Mouse (Mus musculus) c-Kit-positive CD71-negative TER-119-negative erythroid progenitor cells, embryonic 14.5 days (primary cell): Measurements from ENCODE around the gene Il1rn.
A peak's percentile ranks its signal among the peaks of the same experiment; 100 is the strongest.

ENCODE experiments used
- DNase-seq: peaks from one replicate; pipeline ENCODE4 v3.0.0-alpha.2; 2013; ENCODE audit warnings: low read depth

Gene Il1rn

DNA sequence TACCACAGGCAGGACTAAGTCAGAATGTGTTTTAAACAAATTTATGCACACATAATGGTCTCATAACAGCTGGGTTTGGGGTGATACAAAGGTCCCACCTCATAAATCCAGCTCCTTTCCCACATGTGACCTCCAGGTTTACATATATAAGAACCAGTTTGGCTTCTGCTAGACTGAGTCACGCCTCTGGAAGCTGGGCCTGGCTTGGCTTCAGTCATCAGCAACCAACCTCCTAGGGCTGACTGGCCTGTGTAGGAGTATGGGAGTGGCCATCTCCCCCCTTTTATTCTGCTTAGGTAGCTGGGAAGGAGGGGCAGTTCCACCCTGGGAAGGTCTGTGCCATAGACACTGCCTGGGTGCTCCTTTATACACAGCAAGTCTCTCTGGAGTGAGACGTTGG is at the start of gene Il1rn:
Gene Il1rn (plus strand): TSS at position 309 of the 400 bp plus-strand sequence.
- no peak for DNase-seq

DNA sequence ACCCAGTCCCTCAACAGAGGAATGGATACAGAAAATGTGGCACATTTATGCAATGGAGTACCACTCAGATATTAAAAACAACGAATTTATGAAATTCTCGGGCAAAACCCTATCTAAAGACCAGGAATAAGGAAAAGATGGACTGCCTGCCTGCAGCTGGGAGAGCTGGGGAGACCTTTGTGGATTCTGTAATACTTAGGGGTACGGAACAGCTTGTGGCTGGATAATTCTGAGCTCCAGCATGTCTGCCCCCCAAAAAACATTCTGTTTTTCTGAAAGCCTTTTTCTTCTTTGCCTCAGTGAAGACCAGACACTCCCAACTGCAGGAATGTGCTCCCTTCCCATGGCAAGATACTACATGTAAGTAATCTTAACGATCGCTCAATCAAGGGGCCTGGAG is 45.8 kb upstream of the Il1rn start, which contains the start of gene Il1f10:
Gene Il1f10 (plus strand): TSS at position 301 of the 400 bp plus-strand sequence.
- no peak for DNase-seq

DNA sequence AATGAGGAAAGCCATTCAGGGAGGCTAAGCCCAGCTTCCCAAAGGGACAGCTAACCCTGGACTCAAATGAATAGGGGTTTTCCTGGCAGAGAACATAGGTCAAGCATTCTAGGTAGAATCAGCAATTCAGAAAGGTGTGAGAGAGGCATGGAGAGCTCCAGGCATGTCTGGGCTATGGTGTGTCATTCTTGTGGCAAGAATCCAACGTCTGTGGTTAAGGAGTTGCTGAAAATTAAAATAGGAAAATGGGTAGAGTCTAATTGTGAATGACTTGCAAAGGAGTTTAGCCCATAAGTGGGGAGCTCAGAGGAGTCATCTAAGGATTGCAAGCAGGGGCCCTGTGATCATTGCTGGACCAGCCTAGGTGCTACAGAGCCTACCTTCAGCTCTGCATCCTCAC is 42.0 kb upstream of the Il1rn start:
- no peak for DNase-seq

- DNase-seq, result peak; percentile 56
Measured at GRCm38 (mm10) chr2:24296837-24297236, 39.8 kb upstream of the Il1rn start.

- peak; percentile 36 for DNase-seq
Measured at GRCm38 (mm10) chr2:24311302-24312001, 25.2 kb upstream of the Il1rn start.

DNA sequence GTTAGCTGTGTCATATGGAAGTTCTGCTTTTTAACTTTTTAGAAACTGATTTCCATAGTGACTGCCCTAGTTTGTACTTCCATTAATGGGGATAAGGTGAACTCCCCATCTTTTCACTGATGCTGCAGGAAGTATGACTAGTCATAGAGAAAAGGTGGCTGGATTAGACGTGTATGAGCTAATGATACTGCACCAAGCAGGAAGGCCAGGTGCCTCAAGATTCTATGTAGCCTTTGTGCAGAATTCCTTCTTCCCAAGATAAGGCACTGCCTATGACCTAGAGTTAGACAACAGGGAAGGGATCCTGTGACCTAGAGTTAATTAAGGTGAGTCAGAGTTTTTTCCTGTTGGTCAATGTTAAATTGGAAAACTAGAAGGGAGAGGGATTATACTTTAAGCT is 19.7 kb upstream of the Il1rn start:
- no peak for DNase-seq

DNA sequence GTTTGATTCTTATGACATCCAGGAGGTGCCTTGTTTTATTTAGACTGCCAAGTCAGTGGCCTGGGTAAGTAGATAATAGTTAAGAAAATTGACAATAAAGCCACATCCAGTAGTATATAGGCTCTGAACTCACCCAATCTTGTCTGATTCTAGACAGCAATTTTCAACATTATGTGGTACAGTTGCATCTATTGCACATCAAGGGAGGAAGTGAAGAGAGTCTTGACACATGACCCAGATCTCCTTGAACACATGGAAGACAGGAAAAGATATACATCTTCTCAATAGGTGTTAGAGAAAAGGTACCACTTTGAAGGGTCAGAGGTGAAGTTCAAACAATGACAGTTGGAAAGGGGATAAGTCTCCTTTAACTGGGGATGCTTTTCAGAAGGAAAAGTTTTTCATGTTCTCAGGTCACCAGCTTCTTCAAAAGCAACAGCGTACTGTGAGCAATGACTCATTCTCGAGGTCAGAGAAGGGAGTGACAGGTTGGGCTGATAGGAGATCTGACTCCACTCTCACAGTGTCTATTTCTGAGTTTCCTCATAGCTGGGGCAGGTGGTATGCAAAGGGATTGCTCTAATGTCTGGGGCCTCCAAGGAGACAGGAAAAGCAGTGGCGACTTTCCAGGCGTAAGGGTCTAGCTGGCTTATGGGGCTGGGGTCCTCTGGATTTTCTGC is 18.6 kb upstream of the Il1rn start:
- DNase-seq, result no peak

GRCm38 (mm10) chr2:24335333-24335732 is 1.3 kb upstream of the Il1rn start:
- no peak for DNase-seq

DNA sequence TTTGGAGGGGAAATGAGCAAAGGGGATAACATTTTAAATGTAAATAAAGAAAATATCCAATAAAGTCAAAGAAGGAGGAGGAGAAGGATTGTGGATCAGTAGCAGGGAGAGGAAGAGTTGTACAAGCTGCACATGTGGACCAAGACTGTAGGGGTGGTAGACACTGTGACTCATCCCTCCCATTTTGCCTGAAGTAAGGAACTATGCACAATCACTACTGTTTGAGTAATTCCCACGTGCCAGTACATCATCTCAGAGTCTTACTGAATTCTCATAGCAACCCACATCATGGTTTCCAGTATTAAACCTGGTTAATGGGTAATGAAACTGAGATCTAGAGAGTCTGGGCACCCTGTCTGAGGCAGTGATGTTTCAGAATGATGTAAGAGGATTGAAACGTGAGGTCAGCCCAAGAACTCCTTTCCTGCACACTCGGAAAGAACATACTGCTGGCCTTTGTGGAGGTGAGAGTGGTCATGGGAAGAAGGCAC is 4.8 kb downstream of the Il1rn start:
- DNase-seq, result no peak

GRCm38 (mm10) chr2:24344619-24345018 is 8.0 kb downstream of the Il1rn start:
- no peak for DNase-seq

- no peak for DNase-seq
Measured at GRCm38 (mm10) chr2:24345056-24345455, 8.4 kb downstream of the Il1rn start.

- no peak for DNase-seq
Measured at GRCm38 (mm10) chr2:24347926-24348325, 11.3 kb downstream of the Il1rn start.

DNA sequence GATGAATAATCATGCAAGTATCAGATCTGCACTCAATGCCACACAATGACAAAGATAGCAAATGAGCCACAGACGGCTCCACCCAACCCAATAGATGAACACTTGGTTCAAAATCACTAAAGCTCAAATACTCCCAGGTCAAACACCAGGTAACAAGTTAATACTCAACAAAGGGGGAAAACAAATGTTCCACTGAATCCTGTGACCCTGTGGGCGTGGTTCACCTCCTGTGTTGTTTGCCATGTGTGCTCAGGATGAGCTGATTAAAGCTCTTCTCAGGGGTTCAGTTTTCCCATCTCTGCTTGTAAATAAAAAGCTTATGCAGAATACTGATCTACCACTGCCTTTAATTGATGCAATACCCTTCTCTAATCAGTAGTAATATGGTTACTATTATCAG is 14.5 kb downstream of the Il1rn start:
- DNase-seq, result no peak

- no peak for DNase-seq
Measured at GRCm38 (mm10) chr2:24353042-24353441, 16.4 kb downstream of the Il1rn start.

- DNase-seq, result peak; percentile 49
Measured at GRCm38 (mm10) chr2:24357642-24358041, 21.0 kb downstream of the Il1rn start.

DNA sequence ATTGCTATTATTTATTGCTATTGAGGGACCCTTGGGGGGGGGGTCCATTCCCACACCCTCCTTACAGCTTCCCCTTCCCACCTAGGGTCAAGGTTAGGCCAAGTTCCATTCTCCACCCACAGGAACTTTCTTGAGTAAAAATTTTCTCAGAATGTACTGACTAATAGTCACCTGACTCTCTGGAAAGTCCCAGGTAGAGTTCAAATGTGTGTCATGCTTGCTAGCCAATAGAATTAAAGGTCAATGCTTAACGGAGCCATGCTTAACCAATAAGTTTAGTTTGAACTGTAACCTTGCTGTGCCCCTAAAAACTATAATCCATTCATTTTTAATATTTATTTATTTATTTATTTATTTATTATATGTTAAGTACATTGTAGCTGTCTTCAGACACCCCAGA is 22.7 kb downstream of the Il1rn start:
- no peak for DNase-seq

- DNase-seq, result no peak
Measured at GRCm38 (mm10) chr2:24363818-24364217, 27.2 kb downstream of the Il1rn start.

GRCm38 (mm10) chr2:24366214-24366975 is 29.7 kb downstream of the Il1rn start:
- no peak for DNase-seq

DNA sequence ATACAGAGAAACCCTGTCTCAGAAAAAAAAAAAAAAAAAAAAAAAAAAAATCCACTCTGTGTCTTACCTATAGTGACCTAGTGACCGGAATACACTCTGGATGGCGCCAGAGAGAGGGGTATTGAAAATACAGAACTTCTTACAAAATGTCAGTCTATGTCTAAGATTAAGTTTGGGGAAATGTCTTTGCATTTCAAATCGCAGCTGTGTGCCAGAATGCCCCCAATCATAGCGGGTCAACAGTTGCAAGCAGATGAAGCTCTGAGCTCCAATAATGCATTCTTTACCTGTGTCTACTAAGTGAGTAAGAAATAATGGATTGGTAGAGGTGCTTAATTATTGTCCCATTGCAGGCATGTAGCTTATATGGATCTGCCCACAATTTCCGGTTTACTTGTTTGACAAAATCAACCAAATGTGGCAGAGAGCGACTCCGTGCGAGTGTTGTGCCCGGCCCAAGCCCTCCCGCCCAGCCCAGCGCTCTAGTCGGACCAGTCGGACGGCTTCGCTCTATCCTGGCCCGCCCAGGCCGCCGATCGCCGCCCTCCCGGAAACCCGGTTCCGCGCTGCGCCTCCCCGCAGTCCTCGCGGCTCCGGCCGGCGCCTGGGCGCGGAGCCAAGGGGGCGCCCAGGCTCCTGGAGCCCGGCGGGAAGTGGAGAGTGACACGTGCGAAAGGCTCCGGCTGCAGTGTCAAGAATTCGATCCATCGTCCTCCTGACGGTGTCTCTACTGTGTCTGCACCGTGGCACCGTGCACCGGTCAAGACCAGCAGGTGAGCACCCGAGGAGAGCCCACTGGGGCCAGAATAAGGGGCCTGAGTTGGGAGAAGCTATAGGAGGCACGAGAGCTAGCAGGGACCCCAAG is 30.6 kb downstream of the Il1rn start, which contains the start of gene Psd4:
Gene Psd4 (plus strand): TSS at position 551 of the 865 bp plus-strand sequence.
- no peak for DNase-seq

GRCm38 (mm10) chr2:24367895-24368261 is 31.2 kb downstream of the Il1rn start:
- no peak for DNase-seq

- DNase-seq, result no peak
Measured at GRCm38 (mm10) chr2:24378747-24379450, 42.2 kb downstream of the Il1rn start.
